Mouse (Mus musculus): Measurements from ENCODE around the gene Lactb.

GRCm38 (mm10) chr9:66971116-66971515, 4.2 kb downstream of the Lactb start:
- TF ChIP-seq CTCF (IDR thresholded peaks at IDR 0.05; ENCODE audit: low read depth) = no peak
- no peak for TF ChIP-seq EP300 (IDR thresholded peaks at IDR 0.05; ENCODE audit: low read depth)
